Mouse (Mus musculus) limb, embryonic 14.5 days (tissue): Measurements from ENCODE around the gene Lnx2. TPM values are rescaled to one million over a fixed set of nuclear protein-coding genes. Genes with fewer than 3 reads are reported as not detected.
A peak's percentile ranks its signal among the peaks of the same experiment; 100 is the strongest.

ENCODE experiments used
- ATAC-seq: fragments of 200-750 bp; cut with Nextera tagmentation; 2 replicates; pipeline ENCODE4 v1.8.0; 2017; ENCODE audit warnings: low read depth, moderate number of reproducible peaks, moderate TSS enrichment; ENCODE audit not compliant: low FRiP score
- DNase-seq: peaks from one replicate; pipeline ENCODE4 v3.0.0-alpha.2; 2015; ENCODE audit warnings: low spot score
- H3K27ac ChIP-seq: fragments of 300-500 bp; sonication (generic); replicated peaks from 2 replicates; pipeline ENCODE4 v1.5.1; 2014; ENCODE audit warnings: low read depth, mild to moderate bottlenecking, low read length, moderate library complexity, mixed read lengths
- H3K27me3 ChIP-seq: fragments of 300-500 bp; sonication (generic); 2 replicates; pipeline ENCODE4 v1.6.1; 2014; ENCODE audit warnings: low read length, mixed read lengths; ENCODE audit not compliant: control insufficient read depth, insufficient read depth
- H3K36me3 ChIP-seq: fragments of 300-500 bp; sonication (generic); 2 replicates; pipeline ENCODE4 v1.6.1; 2014; ENCODE audit warnings: mild to moderate bottlenecking, low read length, moderate library complexity, mixed read lengths; ENCODE audit not compliant: control insufficient read depth, insufficient read depth
- H3K4me1 ChIP-seq: fragments of 300-500 bp; sonication (generic); 2 replicates; pipeline ENCODE4 v1.6.1; 2014; ENCODE audit warnings: antibody characterized with exemption, low read length, mixed read lengths; ENCODE audit not compliant: control insufficient read depth, insufficient read depth
- H3K4me2 ChIP-seq: fragments of 300-500 bp; sonication (generic); replicated peaks from 2 replicates; pipeline ENCODE4 v1.6.1; 2014; ENCODE audit warnings: low read depth, mild to moderate bottlenecking, low read length, moderate library complexity; ENCODE audit not compliant: severe bottlenecking
- H3K4me3 ChIP-seq: fragments of 300-500 bp; sonication (generic); replicated peaks from 2 replicates; pipeline ENCODE4 v1.5.1; 2014; ENCODE audit warnings: low read length
- H3K9ac ChIP-seq: fragments of 300-500 bp; sonication (generic); 2 replicates; pipeline ENCODE4 v1.6.1; 2014; ENCODE audit warnings: mild to moderate bottlenecking, low read depth, low read length, moderate library complexity; ENCODE audit not compliant: severe bottlenecking
- H3K9me3 ChIP-seq: fragments of 300-500 bp; sonication (generic); 2 replicates; pipeline ENCODE4 v1.6.1; 2016; ENCODE audit warnings: low read length; ENCODE audit not compliant: control insufficient read depth
- POLR2A ChIP-seq: fragments of 200-500 bp; IDR thresholded peaks from 2 replicates; pipeline ENCODE4 v1.8.0; 2012; ENCODE audit warnings: inconsistent platforms, mild to moderate bottlenecking, moderate library complexity, borderline replicate concordance; ENCODE audit not compliant: insufficient read depth, insufficient read length; ENCODE audit errors: extremely low read depth
- WGBS: fragments of 180-500 bp; shearing (Covaris S2); extraction: QIAGEN DNeasy Blood & Tissue Kit; methylation state at CpG from one replicate; pipeline ENCODE4 v1.1.7; 2014; 5-methylcytosine and 5-hydroxymethylcytosine counted together
- polyA plus RNA-seq, 2 experiments: library from polyadenylated mRNA; depleted of rRNA in 1 of 2; stranded (reverse) in 1 of 2; unstranded in 1 of 2; fragments of >200 nt; fragmentation: Nextera tagmentation in 1 of 2; extraction: Ambion mirVana in 1 of 2; gene quantifications; 2 replicates each; pipeline versions ENCODE4 v1.2.1 to v1.2.3; 2012 to 2014

The Lnx2 gene
- polyA plus RNA-seq, 2 experiments: 13.7 TPM

GRCm38 (mm10) chr5:146985725-146986433, 90.5 kb downstream of the Lnx2 start:
- WGBS: 69% methylated on average over 21 of the region's 21 CpGs
- Histone ChIP-seq H3K36me3 (no peaks in the 10 kb centered on the region), H3K4me2 (no peak overlapping the region), H3K27me3 (no peaks in the 10 kb centered on the region; the same call in 1 of the 2 replicates), H3K9me3 (no peaks in the 10 kb centered on the region), H3K9ac (no peak overlapping the region), H3K4me3 (no peak overlapping the region), H3K27ac (no peak overlapping the region), H3K4me1 (no peaks in the 10 kb centered on the region)
- no peak for ATAC-seq
- no peak for TF ChIP-seq POLR2A
- no peak for DNase-seq

- ATAC-seq (no peak), DNase-seq (peak; percentile 47)
- Histone ChIP-seq H3K4me1 (no peaks in the 10 kb centered on the region), H3K9me3 (no peaks in the 10 kb centered on the region), H3K9ac (no peak overlapping the region), H3K27ac (no peak overlapping the region), H3K27me3 (no peaks in the 10 kb centered on the region; the same call in 1 of the 2 replicates), H3K36me3 (no peaks in the 10 kb centered on the region), H3K4me3 (no peak overlapping the region), H3K4me2 (no peak overlapping the region)
- WGBS: 7% methylated on average over 8 of the region's 8 CpGs
- no peak for TF ChIP-seq POLR2A
Observed at GRCm38 (mm10) chr5:146983216-146983615, 93.2 kb downstream of the Lnx2 start.

GRCm38 (mm10) chr5:146981376-146981775, 95.0 kb downstream of the Lnx2 start:
- no peak for DNase-seq
- no peak overlapping the region for H3K4me2 ChIP-seq
- H3K27ac ChIP-seq: no peak overlapping the region
- no peak for ATAC-seq
- no peaks in the 10 kb centered on the region for H3K9me3 ChIP-seq
- no peaks in the 10 kb centered on the region; the same call in 1 of the 2 replicates for H3K27me3 ChIP-seq
- no peak overlapping the region for H3K9ac ChIP-seq
- no peaks in the 10 kb centered on the region for H3K36me3 ChIP-seq
- no peak overlapping the region for H3K4me3 ChIP-seq
- TF ChIP-seq POLR2A: no peak
- 87% methylated on average over 6 of the region's 6 CpGs for WGBS
- no peaks in the 10 kb centered on the region for H3K4me1 ChIP-seq

GRCm38 (mm10) chr5:146974781-146975123, 101.6 kb downstream of the Lnx2 start:
- Histone ChIP-seq H3K9me3 (no peaks in the 10 kb centered on the region), H3K9ac (no peak overlapping the region), H3K27ac (no peak overlapping the region), H3K4me1 (no peaks in the 10 kb centered on the region), H3K36me3 (no peaks in the 10 kb centered on the region), H3K4me3 (no peak overlapping the region), H3K4me2 (no peak overlapping the region), H3K27me3 (no peaks in the 10 kb centered on the region)
- DNase-seq (no peak), ATAC-seq (no peak)
- TF ChIP-seq POLR2A: no peak
- 42% methylated on average over 13 of the region's 13 CpGs for WGBS

GRCm38 (mm10) chr5:146973858-146974780, 102.3 kb downstream of the Lnx2 start:
- no peak for ATAC-seq

More at GRCm38 (mm10) chr5:146973858-146974780, 102.3 kb downstream of the Lnx2 start:
- Histone ChIP-seq H3K4me1 (no peaks in the 10 kb centered on the region), H3K4me3 (no peak overlapping the region), H3K27me3 (no peaks in the 10 kb centered on the region), H3K9ac (no peak overlapping the region), H3K27ac (no peak overlapping the region), H3K9me3 (no peaks in the 10 kb centered on the region), H3K36me3 (no peaks in the 10 kb centered on the region), H3K4me2 (no peak overlapping the region)
- TF ChIP-seq POLR2A: no peak
- 84% methylated on average over 25 of the region's 25 CpGs for WGBS
- no peak for DNase-seq
